Mouse (Mus musculus) yolk sac, embryonic 10.5 days (tissue): Measurements from ENCODE around the gene Rpusd1.

Experiments
- DNase-seq: peaks from one replicate; pipeline ENCODE4 v3.0.0-alpha.2; 2017; ENCODE audit warnings: low spot score

Rpusd1 gene

GRCm38 (mm10) chr17:25727265-25728008 is at the start of gene Rpusd1, which contains the start of gene Chtf18:
Gene Rpusd1, plus strand, starts transcription at chr17:25727670.
Gene Chtf18, minus strand, starts transcription at chr17:25727419.
- peak; percentile 99 for DNase-seq

DNA sequence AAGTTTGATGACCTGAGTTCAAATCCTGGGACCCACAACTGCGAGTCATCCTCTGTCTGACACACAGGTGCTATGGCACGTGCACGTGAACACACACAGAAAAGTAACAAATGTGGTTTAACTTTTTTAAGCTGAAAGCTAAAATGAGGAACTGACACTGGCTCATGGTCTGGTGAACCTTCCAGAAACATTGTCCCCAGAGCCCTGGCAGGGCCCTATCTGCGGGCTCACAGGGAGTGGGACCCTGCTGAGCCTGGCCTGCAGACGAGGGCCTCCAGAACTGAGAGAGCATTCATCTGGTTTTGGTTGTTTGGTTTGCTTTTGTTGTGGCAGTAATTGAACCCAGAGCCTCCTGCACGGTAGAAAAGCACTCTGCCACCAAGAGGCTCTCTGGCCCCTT is 49.5 kb upstream of the Rpusd1 start:
- DNase-seq, result no peak

DNA sequence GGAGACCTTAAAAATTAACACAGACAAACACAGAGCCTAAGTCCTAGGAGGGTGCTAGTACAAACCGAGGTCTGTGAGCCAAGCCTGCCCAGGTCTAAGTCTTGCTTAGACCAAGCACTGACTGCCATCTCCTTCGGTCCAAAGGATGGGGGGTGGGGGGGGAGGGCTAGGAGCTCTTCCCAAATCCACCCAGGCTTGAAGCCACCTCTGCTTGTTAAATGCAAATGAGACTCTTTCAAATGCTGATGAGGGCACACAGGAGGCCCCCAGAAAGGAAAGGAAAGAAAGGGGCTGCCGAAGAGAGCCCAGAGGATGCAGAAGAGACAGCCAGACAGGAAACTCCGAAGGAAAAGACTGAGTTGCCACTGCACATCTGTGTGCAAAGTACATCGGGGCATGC is 47.7 kb upstream of the Rpusd1 start:
- DNase-seq, result no peak

- DNase-seq, result no peak
Measured at GRCm38 (mm10) chr17:25681636-25682035, 45.8 kb upstream of the Rpusd1 start.

GRCm38 (mm10) chr17:25686323-25686722 is 41.1 kb upstream of the Rpusd1 start:
- no peak for DNase-seq

DNA sequence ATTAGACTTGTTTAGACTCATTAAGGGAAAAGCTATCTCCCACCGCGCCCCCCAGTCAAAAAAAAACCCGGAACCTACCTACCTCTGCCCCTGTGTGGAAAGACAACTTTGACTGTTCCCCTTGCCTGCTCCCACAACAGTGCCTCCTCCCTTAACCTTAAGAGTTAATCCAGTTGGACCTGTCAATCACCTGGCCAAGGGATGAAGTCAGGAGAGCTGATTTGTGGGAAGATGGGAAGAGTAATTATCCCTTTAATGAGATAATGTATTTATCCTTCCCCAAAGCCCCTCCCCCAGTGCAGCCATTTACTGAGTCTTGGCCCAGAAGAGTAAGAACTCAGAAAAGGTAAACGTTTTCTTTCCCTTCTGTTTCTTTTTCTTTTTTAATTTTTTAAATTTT is 38.5 kb upstream of the Rpusd1 start:
- DNase-seq, result no peak

DNA sequence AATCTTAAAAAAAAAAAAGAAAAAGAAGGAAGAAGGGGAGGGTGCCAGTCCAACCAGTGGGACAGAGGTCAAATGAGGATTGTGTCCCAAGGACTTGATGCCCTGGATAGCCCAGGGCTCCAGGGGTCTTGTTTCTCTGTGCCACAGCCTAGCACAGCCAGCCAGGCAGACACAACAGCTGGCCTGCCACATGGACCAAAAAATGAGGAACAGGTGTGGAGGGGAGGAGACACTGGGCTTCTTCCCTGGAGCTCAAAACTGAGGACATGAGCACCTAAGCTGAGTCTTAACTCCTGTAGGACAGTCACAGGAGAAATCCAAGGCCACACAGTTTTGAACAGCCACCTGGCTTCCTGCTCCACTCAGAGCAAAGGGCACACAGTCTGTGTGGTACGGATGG is 31.2 kb upstream of the Rpusd1 start:
- no peak for DNase-seq

GRCm38 (mm10) chr17:25698446-25698845 is 29.0 kb upstream of the Rpusd1 start:
- peak; percentile 50 for DNase-seq

- no peak for DNase-seq
Measured at GRCm38 (mm10) chr17:25700863-25701496, 26.5 kb upstream of the Rpusd1 start.

- DNase-seq, result no peak
Measured at GRCm38 (mm10) chr17:25709994-25710393, 17.5 kb upstream of the Rpusd1 start.

DNA sequence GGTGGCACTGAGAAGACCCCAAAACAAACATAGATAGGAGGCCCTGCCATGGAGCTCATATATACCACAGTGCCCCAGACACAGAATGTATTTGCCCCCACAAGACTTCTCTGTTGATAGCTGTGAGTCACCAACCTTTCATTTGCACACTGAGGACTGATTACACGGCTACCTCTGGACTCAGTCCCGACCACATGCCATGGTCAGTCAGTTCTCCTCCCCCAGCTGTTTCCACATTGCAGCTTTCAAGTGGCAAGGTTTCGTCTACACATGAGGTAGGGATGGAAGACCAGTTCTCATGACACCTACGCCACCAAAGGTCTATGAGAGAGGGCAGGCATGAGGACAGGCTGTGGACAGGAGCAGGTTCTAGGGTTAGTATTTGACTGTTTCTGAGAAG is 16.3 kb upstream of the Rpusd1 start:
- no peak for DNase-seq

DNA sequence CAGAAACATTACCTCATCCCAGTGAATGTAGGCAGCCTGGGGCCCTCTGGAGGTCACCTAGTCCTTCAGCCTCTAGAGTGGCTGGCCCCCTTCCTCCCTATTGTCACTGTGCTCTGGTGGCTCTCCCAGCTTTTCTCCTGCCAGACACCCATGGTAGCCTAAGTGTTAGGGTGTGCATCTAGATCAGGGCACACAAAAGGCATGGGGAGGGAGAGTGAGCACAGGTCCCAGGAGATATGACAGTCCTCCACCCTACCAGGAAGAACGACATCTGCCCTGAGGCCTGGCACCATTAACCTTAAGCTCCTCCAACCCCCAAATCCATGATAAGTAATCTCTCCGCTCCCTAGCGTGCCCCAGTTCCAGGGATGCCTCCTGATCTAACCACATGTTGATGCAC is 11.8 kb upstream of the Rpusd1 start:
- DNase-seq, result no peak

GRCm38 (mm10) chr17:25716130-25716529 is 11.3 kb upstream of the Rpusd1 start:
- DNase-seq, result no peak

- no peak for DNase-seq
Measured at GRCm38 (mm10) chr17:25716711-25717637, 10.5 kb upstream of the Rpusd1 start, which contains the start of gene Gng13. Gene Gng13, plus strand, starts transcription at chr17:25717171.

DNA sequence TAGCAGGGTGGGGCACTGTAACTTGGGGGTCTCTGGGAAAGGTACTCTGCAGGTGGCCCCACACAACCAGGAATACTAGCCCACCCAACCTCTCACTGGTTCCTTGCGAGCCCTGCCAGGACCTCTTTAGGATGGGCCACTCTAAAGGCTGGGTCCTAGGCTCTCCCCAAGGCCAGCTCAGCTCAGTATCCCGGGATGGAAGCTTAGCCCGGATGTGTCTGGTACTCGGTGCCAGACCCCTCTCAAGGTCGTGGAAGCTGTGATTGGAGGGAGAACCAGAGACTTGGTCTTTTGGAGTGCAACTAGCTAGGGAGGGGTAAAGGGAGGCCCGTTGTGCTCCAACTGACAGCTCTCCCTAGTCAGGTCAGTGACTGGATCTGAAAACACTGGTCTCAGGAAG is 9.8 kb upstream of the Rpusd1 start:
- DNase-seq, result no peak

DNA sequence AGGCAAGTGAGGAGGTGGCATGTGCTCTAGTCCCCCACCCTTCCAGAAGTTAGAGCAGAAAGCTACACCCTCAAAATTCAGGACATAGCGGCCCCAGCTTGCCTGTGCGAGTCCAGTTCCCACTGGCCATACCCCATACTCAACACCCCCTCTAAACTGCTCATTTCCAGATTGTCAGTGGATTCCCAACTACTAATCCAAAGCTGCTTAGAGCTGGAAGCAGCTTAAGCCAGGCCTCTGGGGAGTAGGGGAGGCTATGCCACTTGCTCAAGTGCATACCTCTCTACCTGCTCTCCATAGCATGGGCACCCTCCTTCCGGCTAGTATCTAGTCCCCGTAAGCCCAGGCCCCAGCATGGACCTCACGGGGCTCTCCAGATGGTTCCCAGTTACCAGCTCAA is 6.0 kb upstream of the Rpusd1 start:
- DNase-seq, result no peak

DNA sequence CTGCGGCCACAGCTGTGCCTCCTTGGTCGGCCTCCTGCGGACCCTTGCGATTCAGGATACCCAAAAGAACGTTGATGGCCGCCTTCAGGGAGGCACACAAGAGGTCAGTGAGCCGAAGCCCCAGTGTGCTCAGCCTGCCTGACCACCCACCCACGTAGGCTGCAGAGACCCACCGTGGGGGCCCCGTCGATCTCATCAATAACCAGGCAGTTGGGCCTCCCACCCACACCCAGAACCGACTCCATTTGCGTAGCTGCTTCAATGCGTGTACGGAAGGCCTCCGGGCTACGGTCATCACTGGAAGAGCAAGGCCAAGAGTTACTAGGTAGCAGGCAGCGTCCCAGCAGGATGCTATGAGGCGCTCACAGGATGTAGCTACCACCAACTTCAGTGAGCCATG is 4.0 kb upstream of the Rpusd1 start:
- DNase-seq, result no peak

DNA sequence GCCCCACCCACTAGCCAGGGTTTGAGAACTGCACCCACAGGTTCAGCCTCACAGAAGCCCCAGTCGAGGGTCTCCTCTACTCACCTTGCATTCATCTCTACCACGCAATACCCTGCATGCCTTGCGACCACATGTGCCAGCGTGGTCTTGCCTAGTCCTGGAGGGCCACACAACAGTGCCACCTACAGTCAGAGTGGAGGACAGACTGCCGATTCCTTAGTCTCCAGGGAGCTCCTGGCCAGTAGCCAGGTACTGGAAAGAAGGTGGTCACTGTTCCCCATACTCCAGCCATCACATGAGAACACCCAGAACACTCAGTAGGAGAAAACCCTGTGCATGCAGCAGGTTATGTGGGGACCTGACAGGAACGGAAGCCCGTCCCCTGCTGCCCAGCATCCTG is 3.6 kb upstream of the Rpusd1 start:
- no peak for DNase-seq

DNA sequence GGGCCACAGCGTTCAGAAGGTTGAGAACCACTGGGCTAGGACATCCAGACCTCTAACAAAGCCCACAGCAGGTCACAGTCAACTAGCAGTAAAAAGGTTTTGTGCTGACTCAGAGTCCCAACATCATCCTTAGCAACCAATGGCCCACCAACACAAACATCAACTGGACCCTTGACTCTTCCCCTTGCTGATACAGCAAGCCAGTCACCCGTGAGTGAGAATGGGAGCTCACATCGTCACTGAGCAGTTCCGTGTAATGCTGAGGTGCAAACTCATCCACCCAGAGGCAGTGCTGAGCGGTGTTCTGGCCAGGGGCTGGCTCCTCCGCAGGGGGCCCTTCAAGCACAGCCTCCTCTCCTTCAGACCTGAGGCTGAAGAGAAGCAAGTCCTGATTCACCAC is 2.2 kb upstream of the Rpusd1 start:
- DNase-seq, result no peak

GRCm38 (mm10) chr17:25728009-25728270 is 470 bp downstream of the Rpusd1 start:
- no peak for DNase-seq

DNA sequence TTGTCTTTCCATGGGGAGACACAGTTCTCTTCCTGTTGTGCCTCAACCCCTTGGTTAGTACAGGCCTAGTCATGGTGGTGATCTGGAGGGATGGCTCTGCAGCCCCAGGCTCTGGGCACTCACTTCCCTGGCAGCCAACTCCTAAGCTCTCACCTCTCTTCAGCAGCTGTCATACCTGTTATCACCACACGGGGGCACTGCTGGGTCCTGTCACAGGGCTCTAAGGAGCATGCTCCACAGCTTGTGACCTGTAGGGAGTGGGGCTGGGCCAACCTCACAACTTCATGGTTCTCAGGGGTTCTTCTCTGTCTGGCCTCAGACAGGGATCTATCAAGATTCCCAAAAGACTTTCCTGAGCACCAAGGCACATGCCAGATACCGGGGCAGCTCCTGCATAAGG is 4.6 kb downstream of the Rpusd1 start:
- peak; percentile 71 for DNase-seq

DNA sequence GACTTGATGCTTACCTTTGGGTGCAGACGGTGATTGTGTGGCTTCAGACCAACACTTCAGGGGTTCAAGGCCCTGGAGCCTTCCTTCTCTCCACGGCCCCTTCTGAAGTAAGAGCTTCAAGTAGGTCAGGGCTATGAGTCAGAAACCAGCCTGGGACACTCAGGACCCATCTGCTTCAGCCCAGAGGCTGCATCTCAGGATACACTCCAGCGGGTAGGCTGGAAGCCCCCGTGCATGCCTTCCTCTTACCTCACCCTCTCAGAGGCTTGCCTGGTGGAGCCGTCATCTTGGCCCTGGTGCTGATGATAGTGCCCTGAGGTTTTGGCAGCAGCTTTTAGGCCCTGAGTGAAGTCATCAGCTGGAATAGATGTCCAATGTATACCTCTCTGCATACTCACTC is 7.8 kb downstream of the Rpusd1 start:
- no peak for DNase-seq

GRCm38 (mm10) chr17:25735745-25736144 is 8.3 kb downstream of the Rpusd1 start, which contains the start of gene Mslnl:
Gene Mslnl, plus strand, starts transcription at chr17:25736042.
- DNase-seq, result no peak
